Mouse (Mus musculus): Measurements from ENCODE around the gene Dnah12.
"Not testable (repeated sequence)": the region's sequence is repeated elsewhere in the genome, so short reads cannot be mapped to it uniquely, and the experiment has no call there.

The Dnah12 gene

GRCm38 (mm10) chr14:26881700-26882099 is 188.6 kb downstream of the Dnah12 start:
- DNase-seq (ENCODE audit: low read depth, low spot score), result no peak

DNA sequence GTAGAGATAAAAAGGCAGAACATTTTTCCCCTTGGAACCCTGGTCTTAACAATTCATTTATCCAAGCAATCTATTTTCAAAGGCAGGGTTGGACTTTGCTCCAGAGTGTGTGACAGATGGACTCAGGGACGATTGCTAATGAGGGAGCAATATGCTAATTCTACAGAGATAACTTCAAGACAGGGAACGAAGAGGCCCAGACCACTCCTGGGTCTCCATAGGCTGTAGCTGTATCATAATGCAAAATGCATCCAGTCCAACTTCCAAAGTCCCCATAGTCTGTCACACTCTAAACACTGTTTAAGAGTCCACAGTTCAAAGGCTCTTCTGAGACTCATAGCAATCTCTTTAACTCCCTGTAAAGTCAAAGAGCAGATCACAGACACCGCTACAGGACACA is 194.2 kb downstream of the Dnah12 start:
- DNase-seq (ENCODE audit: low read depth, low spot score), result no peak

GRCm38 (mm10) chr14:26890777-26891176 is 197.7 kb downstream of the Dnah12 start:
- DNase-seq (ENCODE audit: low read depth, low spot score), result no peak

- DNase-seq (ENCODE audit: low read depth, low spot score), result peak; percentile 67
Observed at GRCm38 (mm10) chr14:26894392-26894791, 201.3 kb downstream of the Dnah12 start, which contains the start of gene Asb14. Gene Asb14, plus strand, starts transcription at chr14:26894557.

GRCm38 (mm10) chr14:26899490-26899889 is 206.4 kb downstream of the Dnah12 start:
- DNase-seq (ENCODE audit: low read depth, low spot score), result no peak

DNA sequence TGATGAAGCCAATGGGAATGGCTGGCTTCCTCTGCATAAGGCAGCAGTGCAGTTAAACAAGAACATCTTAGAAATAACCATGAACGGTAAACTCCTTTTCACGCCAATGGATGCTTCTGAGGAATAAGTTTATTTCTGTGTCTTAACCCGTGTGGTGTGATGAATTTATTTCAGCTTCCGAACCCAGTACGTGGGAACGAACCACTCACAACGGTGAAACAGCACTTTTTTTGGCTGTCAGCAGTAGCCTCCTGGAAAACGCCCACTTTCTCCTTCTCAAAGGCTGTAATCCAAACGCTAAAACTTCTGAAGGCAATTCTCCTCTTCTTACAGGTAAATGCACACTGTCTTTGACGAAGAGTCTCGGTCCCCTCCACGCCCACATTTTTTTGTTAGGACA is 207.8 kb downstream of the Dnah12 start:
- DNase-seq (ENCODE audit: low read depth, low spot score), result no peak

DNA sequence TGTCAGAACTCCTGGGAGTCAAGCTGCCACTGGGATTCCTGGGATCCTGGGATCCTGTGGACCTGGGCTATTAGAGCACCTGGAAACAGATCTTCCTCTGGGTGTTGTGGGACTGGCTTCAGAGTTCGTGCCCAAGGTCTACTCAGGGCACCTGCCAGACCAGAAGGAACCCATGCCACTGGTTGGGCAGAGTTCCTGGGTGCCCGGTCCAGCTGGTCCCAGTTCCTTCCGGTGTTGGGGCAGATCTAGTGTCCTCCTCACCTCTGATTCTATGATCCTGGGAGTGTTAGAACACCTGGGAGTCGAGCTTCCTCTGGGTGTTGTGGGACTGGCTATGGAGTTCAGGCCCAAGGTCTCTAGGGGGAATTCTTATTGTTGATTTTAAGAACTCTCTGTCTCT is 214.3 kb downstream of the Dnah12 start:
- no peak for DNase-seq (ENCODE audit: low read depth, low spot score)

DNA sequence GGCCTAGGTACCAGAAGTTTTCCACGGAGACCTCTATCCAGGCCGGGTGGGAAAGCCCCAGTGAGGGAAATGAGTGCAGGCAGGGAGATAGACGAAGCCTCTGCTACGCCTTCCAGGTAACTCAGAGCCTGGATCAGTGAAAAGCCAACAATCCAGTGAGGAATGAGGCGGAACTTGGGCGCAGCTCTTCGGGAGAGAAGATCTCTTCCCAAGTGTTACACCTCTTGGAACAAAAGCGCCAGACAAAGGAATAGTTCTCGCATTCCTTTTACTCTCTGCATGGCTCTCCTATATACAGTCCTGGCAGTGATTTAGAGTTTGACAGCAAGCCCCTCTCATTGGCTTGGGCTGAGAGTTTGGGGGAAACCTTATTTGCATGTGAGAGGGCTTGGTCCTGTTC is 217.4 kb downstream of the Dnah12 start:
- not testable (repeated sequence) for DNase-seq (ENCODE audit: low read depth, low spot score)

GRCm38 (mm10) chr14:26911201-26911600 is 218.1 kb downstream of the Dnah12 start:
- no peak for DNase-seq (ENCODE audit: low read depth, low spot score)

DNA sequence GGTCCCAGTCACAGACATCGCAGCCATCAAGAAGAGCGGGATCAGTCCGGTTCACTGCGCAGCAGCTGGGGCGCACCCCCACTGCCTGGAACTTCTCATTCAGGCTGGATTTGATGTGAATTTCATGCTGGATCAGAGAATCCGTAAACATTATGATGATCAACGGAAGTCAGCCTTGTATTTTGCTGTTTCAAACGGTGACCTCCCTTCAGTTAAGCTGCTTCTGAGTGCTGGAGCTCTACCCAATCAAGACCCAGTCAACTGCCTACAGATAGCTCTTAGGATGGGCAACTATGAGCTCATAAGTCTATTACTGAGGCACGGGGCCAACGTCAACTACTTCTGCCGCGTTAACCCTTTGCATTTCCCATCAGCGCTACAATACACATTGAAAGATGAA is 218.8 kb downstream of the Dnah12 start:
- DNase-seq (ENCODE audit: low read depth, low spot score), result no peak

DNA sequence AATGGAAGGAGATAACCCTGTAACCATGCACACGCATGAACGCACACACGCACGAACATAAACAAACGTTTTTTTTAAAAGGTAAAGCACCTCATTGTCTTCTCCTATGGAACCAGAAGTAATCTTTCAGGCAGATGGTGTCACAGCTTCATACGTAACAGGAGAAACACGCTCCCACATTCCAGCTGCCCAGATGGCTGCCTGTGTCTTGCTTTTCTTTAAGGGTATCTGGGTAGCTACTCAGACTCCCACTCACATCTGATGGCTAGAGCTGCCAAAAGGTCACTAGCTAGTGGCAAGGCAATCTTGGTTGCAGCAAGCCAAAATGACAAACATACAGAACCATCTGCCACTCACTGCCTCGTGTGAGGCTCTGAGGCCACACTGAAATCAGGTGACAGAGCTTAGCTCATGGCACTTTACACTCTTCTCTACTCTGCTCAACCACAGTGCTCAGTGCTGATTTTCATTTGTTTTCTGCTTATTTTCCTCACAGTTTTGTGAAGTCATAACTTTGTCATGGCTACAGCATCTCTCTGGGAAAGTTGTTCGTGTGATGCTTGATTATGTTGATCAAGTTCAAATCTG is 220.7 kb downstream of the Dnah12 start:
- DNase-seq (ENCODE audit: low read depth, low spot score), result no peak

GRCm38 (mm10) chr14:26919310-26919709 is 226.2 kb downstream of the Dnah12 start:
- DNase-seq (ENCODE audit: low read depth, low spot score), result no peak

DNA sequence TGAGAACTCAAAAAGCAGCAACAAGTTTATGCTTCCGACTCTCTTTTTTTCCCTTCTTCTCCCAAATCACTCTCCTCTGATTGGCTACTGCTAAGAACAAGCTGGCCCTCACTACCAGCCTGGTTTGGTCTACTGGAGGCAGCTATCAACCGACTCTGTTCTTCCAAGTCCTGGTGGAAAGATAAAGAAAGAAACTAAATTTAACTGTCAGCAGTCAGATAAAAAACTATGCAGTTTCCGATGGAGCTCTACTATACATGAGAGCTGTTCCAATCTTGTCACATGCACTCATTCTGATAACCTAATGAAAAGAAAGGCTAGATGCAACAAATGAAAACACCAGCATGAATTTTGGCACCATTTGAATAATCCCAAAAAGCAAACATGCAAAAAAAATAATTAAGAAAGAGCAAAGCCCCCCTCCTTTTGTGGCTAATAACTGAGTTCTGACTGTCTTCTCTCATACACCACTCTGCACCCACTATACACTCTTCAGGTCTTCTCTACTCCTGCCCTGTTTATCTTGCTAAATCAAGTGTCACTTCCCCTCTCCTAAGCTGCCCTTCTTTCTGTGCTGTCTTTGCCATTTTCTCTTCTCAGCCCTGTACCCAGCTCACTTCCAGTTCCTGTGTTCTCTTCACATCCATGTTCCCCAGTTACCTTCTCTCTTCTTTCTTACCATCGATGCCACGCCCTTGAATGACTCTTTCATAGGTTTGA is 230.8 kb downstream of the Dnah12 start:
- DNase-seq (ENCODE audit: low read depth, low spot score), result no peak

DNA sequence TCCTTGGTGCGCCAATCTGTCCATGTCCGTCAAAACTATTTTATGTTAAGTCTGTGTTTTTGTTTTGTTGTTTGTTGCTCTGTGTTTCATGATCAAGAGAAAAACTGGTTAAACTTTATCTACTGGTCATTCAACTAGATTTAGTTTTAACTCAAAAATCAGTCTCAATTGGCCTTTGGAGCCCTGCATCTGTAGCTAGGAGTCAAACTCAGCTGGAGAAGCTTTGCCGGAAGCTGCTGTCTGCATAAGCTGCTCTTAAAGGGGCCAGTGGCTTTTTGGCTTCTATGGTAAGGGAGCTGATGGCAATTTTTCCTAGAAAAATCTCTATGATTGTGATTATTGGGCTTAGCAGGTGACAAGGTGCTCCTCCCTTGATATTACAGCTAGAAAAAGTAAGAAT is 241.8 kb downstream of the Dnah12 start:
- DNase-seq (ENCODE audit: low read depth, low spot score), result no peak

DNA sequence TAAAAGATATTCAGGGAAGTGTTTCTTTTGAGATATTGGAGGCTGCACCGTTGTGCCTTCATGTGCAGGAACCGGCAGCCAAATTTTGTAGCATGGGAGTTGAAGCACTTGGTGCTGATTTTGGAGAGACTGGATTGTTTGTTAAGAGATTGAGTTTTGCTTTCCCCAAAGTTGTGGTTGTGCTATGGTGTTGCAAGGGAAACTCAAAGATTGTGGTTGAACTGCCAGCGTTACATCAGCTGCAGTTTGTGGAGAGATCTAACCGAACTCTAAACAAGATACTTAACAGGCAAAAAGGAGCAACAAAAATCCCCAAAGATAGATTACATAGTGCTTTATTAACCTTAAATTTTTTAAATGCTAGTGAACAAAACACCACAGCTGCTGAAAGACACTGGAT is 242.5 kb downstream of the Dnah12 start:
- DNase-seq (ENCODE audit: low read depth, low spot score), result no peak

All from skeletal muscle tissue, adult 2 months (tissue).